Mouse (Mus musculus): Measurements from ENCODE around the gene Grem2.

DNA sequence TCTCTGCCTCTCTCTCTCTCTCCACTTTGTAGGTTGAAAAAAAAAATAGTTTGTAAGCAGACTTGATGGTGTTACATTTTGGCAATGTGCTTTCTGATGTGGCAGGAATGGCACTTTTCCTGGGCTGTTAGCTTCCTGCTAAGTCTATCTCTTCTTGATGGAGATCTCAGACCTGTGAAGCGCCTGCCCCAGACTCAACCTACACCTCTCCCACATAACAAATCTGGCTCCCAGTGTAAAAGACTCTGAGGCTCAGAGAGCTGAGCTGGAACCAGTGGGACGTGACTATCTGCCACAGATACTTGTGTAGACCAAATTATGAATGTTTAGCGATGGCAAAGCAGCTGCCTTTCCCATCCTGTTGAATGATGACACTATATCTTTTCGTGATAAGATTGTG, 109.8 kb downstream of the Grem2 start:
- no peak for TF ChIP-seq CTCF (IDR thresholded peaks at IDR 0.05; ENCODE audit: low read depth, low read length)
- no peak for TF ChIP-seq POLR2A (IDR thresholded peaks at IDR 0.05; ENCODE audit: borderline replicate concordance, low read depth, low read length)

Measured in bone marrow macrophage, adult 2 months (primary cell).